Mouse (Mus musculus): ENCODE results near the gene Actl7a.

Actl7a gene

GRCm38 (mm10) chr4:56743363-56744195 lies at the start of gene Actl7a:
Gene Actl7a, plus strand, starts transcription at chr4:56743413.
- no peak for DNase-seq (ENCODE audit: low spot score in 2 of 2)

GRCm38 (mm10) chr4:56696401-56696800 lies 46.8 kb upstream of the Actl7a start:
- no peak for DNase-seq (ENCODE audit: low spot score in 2 of 2)

- no peak for DNase-seq (ENCODE audit: low spot score in 2 of 2)
Measured at GRCm38 (mm10) chr4:56698671-56699070, 44.5 kb upstream of the Actl7a start.

GRCm38 (mm10) chr4:56702234-56702633 lies 41.0 kb upstream of the Actl7a start:
- DNase-seq (ENCODE audit: low spot score in 2 of 2), result no peak

GRCm38 (mm10) chr4:56713155-56713554 lies 30.1 kb upstream of the Actl7a start:
- DNase-seq (ENCODE audit: low spot score in 2 of 2), result no peak

- DNase-seq (ENCODE audit: low spot score in 2 of 2), result no peak
Measured at GRCm38 (mm10) chr4:56716801-56717200, 26.4 kb upstream of the Actl7a start.

GRCm38 (mm10) chr4:56717932-56718331 lies 25.3 kb upstream of the Actl7a start:
- DNase-seq (ENCODE audit: low spot score in 2 of 2), result no peak

- no peak for DNase-seq (ENCODE audit: low spot score in 2 of 2)
Measured at GRCm38 (mm10) chr4:56718573-56719442, 24.4 kb upstream of the Actl7a start.

- no peak for DNase-seq (ENCODE audit: low spot score in 2 of 2)
Measured at GRCm38 (mm10) chr4:56719456-56719855, 23.8 kb upstream of the Actl7a start.

- no peak for DNase-seq (ENCODE audit: low spot score in 2 of 2)
Measured at GRCm38 (mm10) chr4:56720403-56720802, 22.8 kb upstream of the Actl7a start.

GRCm38 (mm10) chr4:56721469-56721868 lies 21.7 kb upstream of the Actl7a start:
- no peak for DNase-seq (ENCODE audit: low spot score in 2 of 2)

- DNase-seq (ENCODE audit: low spot score in 2 of 2), result no peak
Measured at GRCm38 (mm10) chr4:56722346-56722745, 20.9 kb upstream of the Actl7a start.

GRCm38 (mm10) chr4:56723237-56723636 lies 20.0 kb upstream of the Actl7a start:
- peak in 1 of 2 experiments; percentile 3 for DNase-seq (ENCODE audit: low spot score in 2 of 2)

GRCm38 (mm10) chr4:56725839-56726238 lies 17.4 kb upstream of the Actl7a start:
- DNase-seq (ENCODE audit: low spot score in 2 of 2), result peak in 1 of 2 experiments; percentile 3

- DNase-seq (ENCODE audit: low spot score in 2 of 2), result no peak
Measured at GRCm38 (mm10) chr4:56740020-56740485, 3.2 kb upstream of the Actl7a start, which contains the start of gene Gm26657. Gene Gm26657, plus strand, starts transcription at chr4:56740070.

GRCm38 (mm10) chr4:56740611-56741010 lies 2.6 kb upstream of the Actl7a start:
- no peak for DNase-seq (ENCODE audit: low spot score in 2 of 2)

- no peak for DNase-seq (ENCODE audit: low spot score in 2 of 2)
Measured at GRCm38 (mm10) chr4:56741041-56741493, 2.1 kb upstream of the Actl7a start, which contains the start of gene Actl7b. Gene Actl7b, minus strand, starts transcription at chr4:56741443.

- no peak for DNase-seq (ENCODE audit: low spot score in 2 of 2)
Measured at GRCm38 (mm10) chr4:56742698-56743097, 515 bp upstream of the Actl7a start.

- no peak for DNase-seq (ENCODE audit: low spot score in 2 of 2)
Measured at GRCm38 (mm10) chr4:56746345-56746744, 3.1 kb downstream of the Actl7a start.

GRCm38 (mm10) chr4:56747456-56747855 lies 4.2 kb downstream of the Actl7a start:
- no peak for DNase-seq (ENCODE audit: low spot score in 2 of 2)

GRCm38 (mm10) chr4:56756021-56756420 lies 12.8 kb downstream of the Actl7a start:
- DNase-seq (ENCODE audit: low spot score in 2 of 2), result no peak

GRCm38 (mm10) chr4:56756966-56757600 lies 13.9 kb downstream of the Actl7a start:
- DNase-seq (ENCODE audit: low spot score in 2 of 2), result no peak

All from frontal cortex, postnatal 25 days (tissue).